Mouse (Mus musculus) spleen, adult 2 months (tissue): ENCODE measurements around the gene Hpse.
A peak's percentile ranks its signal among the peaks of the same experiment; 100 is the strongest.

Experiments used
- CTCF ChIP-seq: fragments of 200-500 bp; IDR thresholded peaks from 2 replicates; pipeline ENCODE4 v1.5.1; 2011; ENCODE audit warnings: mild to moderate bottlenecking, inconsistent platforms; ENCODE audit not compliant: insufficient read depth, insufficient read length, insufficient replicate concordance; ENCODE audit errors: extremely low read depth
- POLR2A ChIP-seq: fragments of 200-500 bp; IDR thresholded peaks from 2 replicates; pipeline ENCODE4 v1.6.1; 2011; ENCODE audit warnings: low read depth, low read length, inconsistent platforms

DNA sequence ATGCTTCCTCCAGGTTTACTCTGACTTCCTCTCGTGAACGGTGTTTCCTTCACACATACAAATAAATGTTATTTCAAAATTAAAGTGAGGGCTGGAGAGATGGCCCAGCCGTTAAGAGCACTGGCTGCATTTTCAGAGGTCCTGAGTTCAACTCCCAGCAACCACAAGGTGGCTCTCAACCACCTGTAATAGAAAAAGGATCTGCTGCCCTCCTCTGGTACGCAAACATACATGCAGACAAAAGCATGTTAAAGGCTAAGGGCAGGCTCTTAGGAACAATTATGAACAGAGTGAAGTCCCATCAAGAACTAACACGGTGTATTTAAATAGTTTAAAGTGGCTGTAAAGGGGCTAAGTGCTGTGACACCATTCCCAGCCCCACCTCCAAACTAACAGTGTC, 55.7 kb downstream of the Hpse start:
- TF ChIP-seq POLR2A (no peak), CTCF (peak; percentile 82; the same call in 1 of the 2 replicates)
